Comparison of ENCODE assay signal across 24 mouse cellular contexts in the genomic region with DNA sequence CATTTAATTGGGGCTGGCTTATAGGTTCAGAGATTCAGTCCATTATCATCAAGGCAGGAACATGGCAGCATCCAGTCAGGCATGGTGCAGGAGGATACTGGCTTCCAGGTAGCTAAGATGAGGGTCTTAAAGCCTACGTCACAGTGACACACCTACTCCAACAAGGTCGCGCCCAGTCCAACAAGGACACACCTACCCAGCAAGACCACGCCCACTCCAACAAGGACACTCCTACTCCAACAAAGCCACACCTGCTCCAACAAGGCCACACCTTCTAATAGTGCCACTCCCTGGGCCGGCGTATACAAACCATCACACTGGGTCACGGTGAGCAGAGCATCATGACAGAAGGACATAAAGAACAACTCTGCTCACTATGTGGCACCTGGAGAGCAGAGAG.
DNase-seq lines count a peak whose midpoint lies in the region; ATAC-seq lines count a peak whose summit lies in the region.
"Had no signal": no experiment of that assay in that cellular context is flagged by ENCODE, and none has a peak within 500 bp of the region (broad histone marks: within the 10 kb centered on the region; RNA-seq: fewer than 3 reads in every experiment).

No protein-coding gene starts in this region.

- H3K36me3 ChIP-seq in embryonic facial prominence, embryonic 15.5 days: no peaks in the 10 kb centered on the region
- H3K36me3 ChIP-seq in embryonic facial prominence, embryonic 10.5 days (replicated peaks): no peaks in the 10 kb centered on the region
- no peaks in the 10 kb centered on the region for H3K36me3 ChIP-seq in kidney, embryonic 16.5 days (ENCODE audit: insufficient read depth, low read length)
- H3K36me3 ChIP-seq: G1E had no signal

- no peak for DNase-seq in embryonic facial prominence, embryonic 10.5 days (ENCODE audit: low spot score)
- peak; percentile 61 for DNase-seq in ES-CJ7 (ENCODE audit: low read depth, low spot score)
- DNase-seq in R1 (ENCODE audit: low read depth, low spot score): peak; percentile 69
- peak; percentile 38 for DNase-seq in ZHBTc4 (ENCODE audit: low read depth, low spot score)
- DNase-seq in ovary, postnatal 36 days (ENCODE audit: low spot score): no peak
- DNase-seq: adrenal gland, adult 2 months; adrenal gland, adult 8-10 months; adrenal gland, postnatal 10 days; adrenal gland, postnatal 14 days; adrenal gland, postnatal 25 days; adrenal gland, postnatal 36 days; B cell, adult 2 months; cerebellum, adult 11 months; cerebellum, adult 11-12 months; cerebellum, adult 18-20 months; cerebellum, adult 2 months; cerebellum, adult 8-10 months had no signal

- H3K27ac ChIP-seq in embryonic facial prominence, embryonic 15.5 days (replicated peaks): no peak overlapping the region
- no peak overlapping the region for H3K27ac ChIP-seq in embryonic facial prominence, embryonic 10.5 days (replicated peaks)
- H3K27ac ChIP-seq in kidney, embryonic 16.5 days (ENCODE audit: low read length): no peak overlapping the region

- 92% methylated on average over 7 of the region's 7 CpGs for WGBS in embryonic facial prominence, embryonic 15.5 days
- WGBS in embryonic facial prominence, embryonic 10.5 days: 91% methylated on average over 7 of the region's 7 CpGs
- WGBS in kidney, embryonic 16.5 days: 92% methylated on average over 7 of the region's 7 CpGs

- no peaks in the 10 kb centered on the region for H3K9me3 ChIP-seq in embryonic facial prominence, embryonic 15.5 days (replicated peaks)
- H3K9me3 ChIP-seq in embryonic facial prominence, embryonic 10.5 days: no peaks in the 10 kb centered on the region
- H3K9me3 ChIP-seq in kidney, embryonic 16.5 days (ENCODE audit: low read length): no peaks in the 10 kb centered on the region

- ATAC-seq in embryonic facial prominence, embryonic 15.5 days (ENCODE audit: insufficient number of reproducible peaks, low FRiP score, low TSS enrichment, low read depth): 0 out of 2 replicates have a peak, but pooled peaks have one; percentile 29
- no peak for ATAC-seq in kidney, embryonic 16.5 days (ENCODE audit: low FRiP score, low TSS enrichment)
- ATAC-seq in megakaryocyte progenitor cell, adult 5-6 weeks (replicated peaks; ENCODE audit: poor library complexity): no peak
- ATAC-seq: activated CD4-positive, CD25-positive, alpha-beta regulatory T cell, adult 4 months; CD4-positive, CD25-positive, alpha-beta regulatory T cell, adult 4 months; Patski had no signal

- no peaks in the 10 kb centered on the region for H3K27me3 ChIP-seq in embryonic facial prominence, embryonic 15.5 days
- no peaks in the 10 kb centered on the region for H3K27me3 ChIP-seq in embryonic facial prominence, embryonic 10.5 days (replicated peaks; ENCODE audit: low read depth, poor library complexity, severe bottlenecking)
- no peaks in the 10 kb centered on the region for H3K27me3 ChIP-seq in kidney, embryonic 16.5 days (ENCODE audit: insufficient read depth, low read length)

- no peak overlapping the region for H3K4me3 ChIP-seq in embryonic facial prominence, embryonic 15.5 days (replicated peaks)
- no peak overlapping the region for H3K4me3 ChIP-seq in embryonic facial prominence, embryonic 10.5 days
- no peak overlapping the region for H3K4me3 ChIP-seq in kidney, embryonic 16.5 days (ENCODE audit: low read length)

- H3K4me1 ChIP-seq in embryonic facial prominence, embryonic 15.5 days: no peaks in the 10 kb centered on the region
- H3K4me1 ChIP-seq in embryonic facial prominence, embryonic 10.5 days: 0 out of 2 replicates have a peak, but pooled peaks cover 3% of the 10 kb centered on the region
- H3K4me1 ChIP-seq in kidney, embryonic 16.5 days (ENCODE audit: insufficient read depth, low read length): no peaks in the 10 kb centered on the region

- no peak overlapping the region for H3K4me2 ChIP-seq in embryonic facial prominence, embryonic 15.5 days (replicated peaks)
- H3K4me2 ChIP-seq in kidney, embryonic 16.5 days (replicated peaks; ENCODE audit: low read depth, low read length): no peak overlapping the region

- no peak overlapping the region for H3K9ac ChIP-seq in embryonic facial prominence, embryonic 15.5 days
- no peak overlapping the region for H3K9ac ChIP-seq in kidney, embryonic 16.5 days (replicated peaks; ENCODE audit: low read length)

Comparison
In these comparisons a context has a peak if more than half of its experiments do, and no peak if none do; other contexts are left out.
1. DNase-seq: peak in ES-CJ7 (single experiment), R1 (single experiment) and ZHBTc4 (single experiment); none in embryonic facial prominence, embryonic 10.5 days (single experiment) and ovary, postnatal 36 days (single experiment).